Mouse (Mus musculus) bone marrow macrophage, adult 2 months (primary cell): ENCODE data around the gene Baz2b.

Experiments
- CTCF ChIP-seq: IDR thresholded peaks from 2 replicates; pipeline ENCODE4 v1.5.1; 2012; ENCODE audit warnings: low read depth, mild to moderate bottlenecking, low read length, moderate library complexity
- POLR2A ChIP-seq: IDR thresholded peaks from 2 replicates; pipeline ENCODE4 v1.6.1; 2012; ENCODE audit warnings: mild to moderate bottlenecking, low read depth, low read length, borderline replicate concordance

- TF ChIP-seq CTCF (no peak), POLR2A (no peak)
Observed at GRCm38 (mm10) chr2:60023777-60024176, 185.9 kb downstream of the Baz2b start.
